Mouse (Mus musculus): ENCODE measurements around the gene Tmtc2. TPM values are rescaled to one million over a fixed set of nuclear protein-coding genes. Genes with fewer than 3 reads are reported as not detected.

Gene Tmtc2
- polyA plus RNA-seq, 1 experiment: 5.1 TPM

GRCm38 (mm10) chr10:105531080-105531894, 43.0 kb downstream of the Tmtc2 start:
- Histone ChIP-seq H3K4me3 (ENCODE audit: control insufficient read depth, low read depth, low read length) (no peak overlapping the region), H3K4me1 (ENCODE audit: control insufficient read depth, insufficient read depth, low read length) (no peaks in the 10 kb centered on the region), H3K36me3 (ENCODE audit: control insufficient read depth, insufficient read depth, low read length) (no peaks in the 10 kb centered on the region), H3K27ac (ENCODE audit: control insufficient read depth, insufficient read depth, low read depth, low read length) (no peak overlapping the region), H3K27me3 (ENCODE audit: control insufficient read depth, insufficient read depth, low read length) (no peaks in the 10 kb centered on the region)
- no peak for TF ChIP-seq POLR2A (IDR thresholded peaks at IDR 0.05; ENCODE audit: control insufficient read depth, low read depth, low read length)

GRCm38 (mm10) chr10:105523405-105524088, 50.7 kb downstream of the Tmtc2 start:
- no peak for TF ChIP-seq POLR2A (IDR thresholded peaks at IDR 0.05; ENCODE audit: control insufficient read depth, low read depth, low read length)
- Histone ChIP-seq H3K36me3 (ENCODE audit: control insufficient read depth, insufficient read depth, low read length) (no peaks in the 10 kb centered on the region), H3K27ac (ENCODE audit: control insufficient read depth, insufficient read depth, low read depth, low read length) (no peak overlapping the region), H3K4me3 (ENCODE audit: control insufficient read depth, low read depth, low read length) (no peak overlapping the region), H3K4me1 (ENCODE audit: control insufficient read depth, insufficient read depth, low read length) (no peaks in the 10 kb centered on the region), H3K27me3 (ENCODE audit: control insufficient read depth, insufficient read depth, low read length) (no peaks in the 10 kb centered on the region)

GRCm38 (mm10) chr10:105522431-105522830, 51.8 kb downstream of the Tmtc2 start:
- TF ChIP-seq POLR2A (IDR thresholded peaks at IDR 0.05; ENCODE audit: control insufficient read depth, low read depth, low read length) (no peak), CTCF (IDR thresholded peaks at IDR 0.05; ENCODE audit: control insufficient read depth, insufficient read depth, insufficient replicate concordance, low read depth, low read length) (no peak)
- Histone ChIP-seq H3K4me3 (ENCODE audit: control insufficient read depth, low read depth, low read length) (no peak overlapping the region), H3K4me1 (ENCODE audit: control insufficient read depth, insufficient read depth, low read length) (no peaks in the 10 kb centered on the region), H3K27ac (ENCODE audit: control insufficient read depth, insufficient read depth, low read depth, low read length) (no peak overlapping the region), H3K27me3 (ENCODE audit: control insufficient read depth, insufficient read depth, low read length) (no peaks in the 10 kb centered on the region), H3K36me3 (ENCODE audit: control insufficient read depth, insufficient read depth, low read length) (no peaks in the 10 kb centered on the region)

- TF ChIP-seq CTCF (IDR thresholded peaks at IDR 0.05; ENCODE audit: control insufficient read depth, insufficient read depth, insufficient replicate concordance, low read depth, low read length) (no peak), POLR2A (IDR thresholded peaks at IDR 0.05; ENCODE audit: control insufficient read depth, low read depth, low read length) (no peak)
- Histone ChIP-seq H3K27me3 (ENCODE audit: control insufficient read depth, insufficient read depth, low read length) (no peaks in the 10 kb centered on the region), H3K4me3 (ENCODE audit: control insufficient read depth, low read depth, low read length) (no peak overlapping the region), H3K27ac (ENCODE audit: control insufficient read depth, insufficient read depth, low read depth, low read length) (no peak overlapping the region), H3K4me1 (ENCODE audit: control insufficient read depth, insufficient read depth, low read length) (no peaks in the 10 kb centered on the region), H3K36me3 (ENCODE audit: control insufficient read depth, insufficient read depth, low read length) (no peaks in the 10 kb centered on the region)
Measured at GRCm38 (mm10) chr10:105519154-105519806, 55.0 kb downstream of the Tmtc2 start.

- Histone ChIP-seq H3K36me3 (ENCODE audit: control insufficient read depth, insufficient read depth, low read length) (no peaks in the 10 kb centered on the region), H3K4me3 (ENCODE audit: control insufficient read depth, low read depth, low read length) (no peak overlapping the region), H3K27ac (ENCODE audit: control insufficient read depth, insufficient read depth, low read depth, low read length) (no peak overlapping the region), H3K27me3 (ENCODE audit: control insufficient read depth, insufficient read depth, low read length) (no peaks in the 10 kb centered on the region), H3K4me1 (ENCODE audit: control insufficient read depth, insufficient read depth, low read length) (no peaks in the 10 kb centered on the region)
- TF ChIP-seq POLR2A (IDR thresholded peaks at IDR 0.05; ENCODE audit: control insufficient read depth, low read depth, low read length) (no peak), CTCF (IDR thresholded peaks at IDR 0.05; ENCODE audit: control insufficient read depth, insufficient read depth, insufficient replicate concordance, low read depth, low read length) (no peak)
Measured at GRCm38 (mm10) chr10:105518144-105518543, 56.1 kb downstream of the Tmtc2 start.

GRCm38 (mm10) chr10:105513777-105514322, 60.4 kb downstream of the Tmtc2 start:
- TF ChIP-seq CTCF (IDR thresholded peaks at IDR 0.05; ENCODE audit: control insufficient read depth, insufficient read depth, insufficient replicate concordance, low read depth, low read length): no peak
- no peak for TF ChIP-seq POLR2A (IDR thresholded peaks at IDR 0.05; ENCODE audit: control insufficient read depth, low read depth, low read length)
- H3K4me1 ChIP-seq (ENCODE audit: control insufficient read depth, insufficient read depth, low read length): 0 out of 2 replicates have a peak, but pooled peaks cover 3% of the 10 kb centered on the region
- H3K36me3 ChIP-seq (ENCODE audit: control insufficient read depth, insufficient read depth, low read length): no peaks in the 10 kb centered on the region
- no peak overlapping the region for H3K27ac ChIP-seq (ENCODE audit: control insufficient read depth, insufficient read depth, low read depth, low read length)
- no peaks in the 10 kb centered on the region for H3K27me3 ChIP-seq (ENCODE audit: control insufficient read depth, insufficient read depth, low read length)
- no peak overlapping the region for H3K4me3 ChIP-seq (ENCODE audit: control insufficient read depth, low read depth, low read length)

- H3K4me1 ChIP-seq (ENCODE audit: control insufficient read depth, insufficient read depth, low read length): 0 out of 2 replicates have a peak, but pooled peaks cover 3% of the 10 kb centered on the region
- H3K27me3 ChIP-seq (ENCODE audit: control insufficient read depth, insufficient read depth, low read length): no peaks in the 10 kb centered on the region
- H3K27ac ChIP-seq (ENCODE audit: control insufficient read depth, insufficient read depth, low read depth, low read length): no peak overlapping the region
- no peaks in the 10 kb centered on the region for H3K36me3 ChIP-seq (ENCODE audit: control insufficient read depth, insufficient read depth, low read length)
- TF ChIP-seq CTCF (IDR thresholded peaks at IDR 0.05; ENCODE audit: control insufficient read depth, insufficient read depth, insufficient replicate concordance, low read depth, low read length) (no peak), POLR2A (IDR thresholded peaks at IDR 0.05; ENCODE audit: control insufficient read depth, low read depth, low read length) (no peak)
- no peak overlapping the region for H3K4me3 ChIP-seq (ENCODE audit: control insufficient read depth, low read depth, low read length)
Measured at GRCm38 (mm10) chr10:105509896-105510272, 64.4 kb downstream of the Tmtc2 start.
